Mouse (Mus musculus): ENCODE data around the gene Ctdsp1. TPM values are rescaled to one million over a fixed set of nuclear protein-coding genes. Genes with fewer than 3 reads are reported as not detected.

Ctdsp1 gene
- total and polyA plus RNA-seq, 2 experiments from 2014 or later, result 11.7 to 29.3 TPM

GRCm38 (mm10) chr1:74401015-74401702 is 9.8 kb downstream of the Ctdsp1 start:
- no peak for DNase-seq (ENCODE audit: low spot score)
- Histone ChIP-seq H3K9ac (replicated peaks; ENCODE audit: low read length, poor library complexity, severe bottlenecking) (no peak overlapping the region), H3K4me2 (ENCODE audit: low read depth, low read length, poor library complexity, severe bottlenecking) (no peak overlapping the region), H3K4me3 (ENCODE audit: low read depth, low read length) (no peak overlapping the region), H3K27ac (ENCODE audit: low read depth, low read length) (no peak overlapping the region), H3K9me3 (ENCODE audit: low read length) (no peaks in the 10 kb centered on the region), H3K36me3 (ENCODE audit: insufficient read depth, low read length) (no peaks in the 10 kb centered on the region), H3K4me1 (ENCODE audit: insufficient read depth, low read length) (no peaks in the 10 kb centered on the region), H3K27me3 (ENCODE audit: insufficient read depth, low read length) (no peaks in the 10 kb centered on the region)
- whole genome bisulfite sequencing, result 58% methylated on average over 16 of the region's 16 CpGs
- no peak for ATAC-seq (ENCODE audit: low FRiP score)
- no peak for TF ChIP-seq CTCF (IDR thresholded peaks at IDR 0.05)

- DNase-seq (ENCODE audit: low spot score) (no peak), ATAC-seq (ENCODE audit: low FRiP score) (no peak)
- no peaks in the 10 kb centered on the region for H3K36me3 ChIP-seq (ENCODE audit: insufficient read depth, low read length)
- H3K9ac ChIP-seq (replicated peaks; ENCODE audit: low read length, poor library complexity, severe bottlenecking), result no peak overlapping the region
- no peak for TF ChIP-seq CTCF (IDR thresholded peaks at IDR 0.05)
- H3K9me3 ChIP-seq (ENCODE audit: low read length), result no peaks in the 10 kb centered on the region
- no peak overlapping the region for H3K27ac ChIP-seq (ENCODE audit: low read depth, low read length)
- no peak overlapping the region for H3K4me3 ChIP-seq (ENCODE audit: low read depth, low read length)
- WGBS, result 93% methylated on average over 4 of the region's 4 CpGs
- H3K4me1 ChIP-seq (ENCODE audit: insufficient read depth, low read length), result no peaks in the 10 kb centered on the region
- H3K4me2 ChIP-seq (ENCODE audit: low read depth, low read length, poor library complexity, severe bottlenecking), result no peak overlapping the region
- no peaks in the 10 kb centered on the region for H3K27me3 ChIP-seq (ENCODE audit: insufficient read depth, low read length)
Observed at GRCm38 (mm10) chr1:74404206-74404605, 12.9 kb downstream of the Ctdsp1 start.

- whole genome bisulfite sequencing, result 60% methylated on average over 15 of the region's 15 CpGs
- no peak for DNase-seq (ENCODE audit: low spot score)
- no peak for TF ChIP-seq CTCF (IDR thresholded peaks at IDR 0.05)
Observed at GRCm38 (mm10) chr1:74408589-74409504, 17.5 kb downstream of the Ctdsp1 start, which contains the start of gene Vil1. Gene Vil1 (plus strand): TSS chr1:74409376.

GRCm38 (mm10) chr1:74411753-74412325 is 20.5 kb downstream of the Ctdsp1 start:
- no peaks in the 10 kb centered on the region for H3K4me1 ChIP-seq (ENCODE audit: insufficient read depth, low read length)
- no peaks in the 10 kb centered on the region for H3K27me3 ChIP-seq (ENCODE audit: insufficient read depth, low read length)
- H3K4me2 ChIP-seq (ENCODE audit: low read depth, low read length, poor library complexity, severe bottlenecking), result no peak overlapping the region
- no peaks in the 10 kb centered on the region for H3K9me3 ChIP-seq (ENCODE audit: low read length)
- H3K27ac ChIP-seq (ENCODE audit: low read depth, low read length), result no peak overlapping the region
- H3K9ac ChIP-seq (replicated peaks; ENCODE audit: low read length, poor library complexity, severe bottlenecking), result no peak overlapping the region
- 56% methylated on average over 2 of the region's 2 CpGs for WGBS
- H3K4me3 ChIP-seq (ENCODE audit: low read depth, low read length), result no peak overlapping the region
- no peak for ATAC-seq (ENCODE audit: low FRiP score)
- H3K36me3 ChIP-seq (ENCODE audit: insufficient read depth, low read length), result no peaks in the 10 kb centered on the region
- no peak for TF ChIP-seq CTCF (IDR thresholded peaks at IDR 0.05)
- DNase-seq (ENCODE audit: low spot score), result no peak

More at GRCm38 (mm10) chr1:74408589-74409504, 17.5 kb downstream of the Ctdsp1 start, which contains the start of gene Vil1:
- no peak within 1 kb of the TSS for H3K27ac ChIP-seq (ENCODE audit: low read depth, low read length)
- no peak within 1 kb of the TSS for H3K4me2 ChIP-seq (ENCODE audit: low read depth, low read length, poor library complexity, severe bottlenecking)
- H3K9me3 ChIP-seq (ENCODE audit: low read length), result no peaks in the 10 kb centered on the region
- no peaks in the 10 kb centered on the region for H3K36me3 ChIP-seq (ENCODE audit: insufficient read depth, low read length)
- no peak for ATAC-seq (ENCODE audit: low FRiP score)
- no peak within 1 kb of the TSS for H3K4me3 ChIP-seq (ENCODE audit: low read depth, low read length)
- no peak within 1 kb of the TSS for H3K9ac ChIP-seq (replicated peaks; ENCODE audit: low read length, poor library complexity, severe bottlenecking)
- no peaks in the 10 kb centered on the region for H3K27me3 ChIP-seq (ENCODE audit: insufficient read depth, low read length)
- H3K4me1 ChIP-seq (ENCODE audit: insufficient read depth, low read length), result no peaks in the 10 kb centered on the region

- H3K27ac ChIP-seq (ENCODE audit: low read depth, low read length), result no peak overlapping the region
- TF ChIP-seq CTCF (IDR thresholded peaks at IDR 0.05), result no peak
- H3K27me3 ChIP-seq (ENCODE audit: insufficient read depth, low read length), result no peaks in the 10 kb centered on the region
- WGBS, result 86% methylated on average over 8 of the region's 8 CpGs
- H3K9me3 ChIP-seq (ENCODE audit: low read length), result no peaks in the 10 kb centered on the region
- no peak overlapping the region for H3K4me3 ChIP-seq (ENCODE audit: low read depth, low read length)
- no peak overlapping the region for H3K4me2 ChIP-seq (ENCODE audit: low read depth, low read length, poor library complexity, severe bottlenecking)
- H3K9ac ChIP-seq (replicated peaks; ENCODE audit: low read length, poor library complexity, severe bottlenecking), result no peak overlapping the region
- ATAC-seq (ENCODE audit: low FRiP score) (no peak), DNase-seq (ENCODE audit: low spot score) (no peak)
- H3K36me3 ChIP-seq (ENCODE audit: insufficient read depth, low read length), result no peaks in the 10 kb centered on the region
- no peaks in the 10 kb centered on the region for H3K4me1 ChIP-seq (ENCODE audit: insufficient read depth, low read length)
Observed at GRCm38 (mm10) chr1:74412711-74413110, 21.4 kb downstream of the Ctdsp1 start.

Measured in midbrain, postnatal 0 days (tissue).